In genomic region chr9:102622192-102622857, GRCm38 (mm10) we compare ENCODE assay signal across 10 mouse cellular contexts. TPM values are rescaled to one million over a fixed set of nuclear protein-coding genes. Genes with fewer than 3 reads are reported as not detected.
DNase-seq lines count a peak whose midpoint lies in the region; TF ChIP-seq lines count a peak whose summit lies in the region.
"Had no signal": no experiment of that assay in that cellular context is flagged by ENCODE, and none has a peak within 500 bp of the region (broad histone marks: within the 10 kb centered on the region; RNA-seq: fewer than 3 reads in every experiment).

No protein-coding gene starts in this region.

- DNase-seq in heart, adult 2 months: no peak
- DNase-seq in heart, adult 11 months: no peak
- peak; percentile 62 for DNase-seq in thymus, postnatal 0 days (ENCODE audit: low spot score)
- no peak for DNase-seq in thymus, postnatal 36 days
- peak; percentile 87 for DNase-seq in embryo, embryonic 10.5 days (ENCODE audit: low spot score)
- peak; percentile 40 for DNase-seq in left cerebral cortex, postnatal 4 days
- peak; percentile 93 for DNase-seq in retina, embryonic 14.5 days (ENCODE audit: low spot score)
- DNase-seq in testis, postnatal 10 days (ENCODE audit: low spot score): no peak

- no peaks in the 10 kb centered on the region for H3K79me2 ChIP-seq in heart, adult 2 months (replicated peaks; ENCODE audit: control insufficient read depth, insufficient read depth, low read length)

- no peak overlapping the region for H3K4me3 ChIP-seq in heart, adult 2 months
- H3K4me3 ChIP-seq: embryonic facial prominence, embryonic 12.5 days; midbrain, embryonic 12.5 days had no signal

- TF ChIP-seq POLR2A in heart, adult 2 months (IDR thresholded peaks at IDR 0.05; ENCODE audit: insufficient read depth, low read depth, low read length): no peak

- intact Hi-C loops in heart, adult 2 months (cut with DNase I): no loop called here
- intact Hi-C loops in left cerebral cortex, postnatal 4 days (cut with DNase I): no loop called here

- 29% methylated on average over 5 of the region's 5 CpGs for WGBS in heart, adult 2 months

- H3K36me3 ChIP-seq in heart, adult 2 months (ENCODE audit: control insufficient read depth, insufficient read depth, low read length): no peaks in the 10 kb centered on the region; the same call in 1 of the 2 replicates
- H3K36me3 ChIP-seq: embryonic facial prominence, embryonic 12.5 days had no signal

- H3K27me3 ChIP-seq in heart, adult 2 months (ENCODE audit: control insufficient read depth, insufficient read depth, low read length): no peaks in the 10 kb centered on the region
- H3K27me3 ChIP-seq: embryonic facial prominence, embryonic 12.5 days; midbrain, embryonic 12.5 days had no signal

- H3K4me1 ChIP-seq in heart, adult 2 months (ENCODE audit: control insufficient read depth, insufficient read depth, low read length): no peaks in the 10 kb centered on the region; the same call in none of the 2 replicates

- peak; percentile 94 for TF ChIP-seq CTCF in heart, adult 2 months (IDR thresholded peaks at IDR 0.05)

- TF ChIP-seq EP300 in heart, adult 2 months (IDR thresholded peaks at IDR 0.05; ENCODE audit: insufficient read depth, low read depth, low read length): no peak

- no peak overlapping the region for H3K9ac ChIP-seq in heart, adult 2 months (ENCODE audit: low read depth, low read length)
- H3K9ac ChIP-seq: embryonic facial prominence, embryonic 12.5 days; midbrain, embryonic 12.5 days had no signal

- no peak overlapping the region for H3K27ac ChIP-seq in heart, adult 2 months
- H3K27ac ChIP-seq: embryonic facial prominence, embryonic 12.5 days; midbrain, embryonic 12.5 days had no signal

RNA-seq across cellular contexts. Expression of gene Anapc13, which starts 3.8 kb away (rescaled TPM):
- total RNA-seq in heart, adult 2 months (2021): 100 to 1,000 TPM; 344 to 384 TPM
- 128 and 135 TPM in 2 replicates for polyA plus RNA-seq in heart, adult 2 months (2012; rRNA removed)
- 181 and 185 TPM in 2 replicates for polyA plus RNA-seq in thymus, postnatal 0 days (2015; fragmentation: Nextera tagmentation; extraction: Ambion mirVana)
- 10 to 100 TPM; 80.9 to 91.4 TPM for total RNA-seq in left cerebral cortex, postnatal 4 days (2021)

RNA-seq across cellular contexts. Expression of gene Cep63, which starts 4.0 kb away (rescaled TPM):
- total RNA-seq in heart, adult 2 months (2021): 10 to 100 TPM; 49.4 to 57.5 TPM
- polyA plus RNA-seq in heart, adult 2 months (2012; rRNA removed): 7.3 and 9.9 TPM in 2 replicates
- 51.7 and 53.3 TPM in 2 replicates for polyA plus RNA-seq in thymus, postnatal 0 days (2015; fragmentation: Nextera tagmentation; extraction: Ambion mirVana)
- 10 to 100 TPM; 29.3 to 30.2 TPM for total RNA-seq in left cerebral cortex, postnatal 4 days (2021)

Comparison
In these comparisons a context has a peak if more than half of its experiments do, and no peak if none do; other contexts are left out.
1. DNase-seq: peak in thymus, postnatal 0 days (single experiment), embryo, embryonic 10.5 days (single experiment), left cerebral cortex, postnatal 4 days (single experiment) and retina, embryonic 14.5 days (single experiment); none in heart, adult 2 months (0 of 2), heart, adult 11 months (single experiment), thymus, postnatal 36 days (0 of 2) and testis, postnatal 10 days (single experiment).